In the genomic region with DNA sequence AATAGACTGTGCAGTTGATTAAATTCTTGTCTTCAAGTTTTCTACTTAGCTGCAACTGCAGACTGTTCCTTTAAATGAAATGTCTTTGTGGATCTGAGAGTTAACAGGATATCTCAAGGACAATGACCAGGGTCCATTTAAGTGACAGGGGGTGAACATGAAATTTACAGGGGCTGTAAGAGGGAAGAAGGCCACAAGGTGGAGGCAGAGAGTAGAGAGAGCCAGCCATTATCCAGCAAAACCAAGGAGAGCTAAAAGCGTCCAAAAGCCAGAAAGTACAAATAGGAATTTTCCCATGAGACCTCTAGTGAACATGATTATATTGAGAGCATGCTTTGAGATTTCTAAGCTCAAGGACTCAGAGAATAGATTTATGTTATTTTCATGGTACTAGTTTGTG, we compare ENCODE assay signal across 8 mouse cellular contexts.
DNase-seq lines count a peak whose midpoint lies in the region; ATAC-seq lines count a peak whose summit lies in the region.

No protein-coding gene starts in this region.

- no peak overlapping the region for H3K4me2 ChIP-seq in heart, embryonic 11.5 days
- no peak overlapping the region for H3K4me2 ChIP-seq in kidney, embryonic 16.5 days (replicated peaks; ENCODE audit: low read depth, low read length)
- no peak overlapping the region for H3K4me2 ChIP-seq in neural tube, embryonic 11.5 days (ENCODE audit: low read depth)

- peak; percentile 31 to 69 for DNase-seq in heart, postnatal 10 days
- peak; percentile 24 for DNase-seq in thymus, postnatal 0 days (ENCODE audit: low spot score)
- no peak for DNase-seq in thymus, postnatal 36 days
- DNase-seq in embryo, embryonic 11 days, result peak; percentile 73
- peak; percentile 68 for DNase-seq in neural tube, embryonic 11.5 days (ENCODE audit: low spot score)
- no peak for DNase-seq in gastrocnemius, postnatal 4 days (ENCODE audit: low spot score in 2 of 2)

- 13% methylated on average over 1 of the region's 1 CpGs for WGBS in heart, embryonic 11.5 days (ENCODE audit: insufficient replicate concordance)
- WGBS in kidney, embryonic 16.5 days, result 8% methylated on average over 1 of the region's 1 CpGs
- 8% methylated on average over 1 of the region's 1 CpGs for WGBS in neural tube, embryonic 11.5 days

- H3K9ac ChIP-seq in heart, embryonic 11.5 days (ENCODE audit: low read depth, low read length), result no peak overlapping the region
- no peak overlapping the region for H3K9ac ChIP-seq in kidney, embryonic 16.5 days (replicated peaks; ENCODE audit: low read length)
- no peak overlapping the region for H3K9ac ChIP-seq in neural tube, embryonic 11.5 days (ENCODE audit: low read length)

- no peak overlapping the region for H3K4me3 ChIP-seq in heart, embryonic 11.5 days (ENCODE audit: low read depth, low read length)
- H3K4me3 ChIP-seq in kidney, embryonic 16.5 days (ENCODE audit: low read length), result no peak overlapping the region
- no peak overlapping the region for H3K4me3 ChIP-seq in neural tube, embryonic 11.5 days (ENCODE audit: low read depth, low read length)

- H3K4me1 ChIP-seq in heart, embryonic 11.5 days (ENCODE audit: control insufficient read depth, insufficient read depth, low read length), result no peaks in the 10 kb centered on the region
- H3K4me1 ChIP-seq in kidney, embryonic 16.5 days (ENCODE audit: insufficient read depth, low read length), result no peaks in the 10 kb centered on the region
- H3K4me1 ChIP-seq in neural tube, embryonic 11.5 days (ENCODE audit: control insufficient read depth, insufficient read depth, low read length), result no peaks in the 10 kb centered on the region

- no peaks in the 10 kb centered on the region for H3K27me3 ChIP-seq in heart, embryonic 11.5 days (ENCODE audit: control insufficient read depth, insufficient read depth, low read length)
- no peaks in the 10 kb centered on the region for H3K27me3 ChIP-seq in kidney, embryonic 16.5 days (ENCODE audit: insufficient read depth, low read length)
- H3K27me3 ChIP-seq in neural tube, embryonic 11.5 days (ENCODE audit: control insufficient read depth, insufficient read depth, low read length), result no peaks in the 10 kb centered on the region

- H3K27ac ChIP-seq in heart, embryonic 11.5 days (ENCODE audit: low read depth, low read length), result no peak overlapping the region
- H3K27ac ChIP-seq in kidney, embryonic 16.5 days (ENCODE audit: low read length), result no peak overlapping the region
- H3K27ac ChIP-seq in neural tube, embryonic 11.5 days (ENCODE audit: low read depth, low read length), result no peak overlapping the region

- H3K36me3 ChIP-seq in heart, embryonic 11.5 days (ENCODE audit: control insufficient read depth, insufficient read depth, low read length), result no peaks in the 10 kb centered on the region
- H3K36me3 ChIP-seq in kidney, embryonic 16.5 days (ENCODE audit: insufficient read depth, low read length), result no peaks in the 10 kb centered on the region
- no peaks in the 10 kb centered on the region for H3K36me3 ChIP-seq in neural tube, embryonic 11.5 days (ENCODE audit: control insufficient read depth, insufficient read depth, low read length)

- no peaks in the 10 kb centered on the region for H3K9me3 ChIP-seq in heart, embryonic 11.5 days (replicated peaks; ENCODE audit: control insufficient read depth, low read length)
- no peaks in the 10 kb centered on the region for H3K9me3 ChIP-seq in kidney, embryonic 16.5 days (ENCODE audit: low read length)
- no peaks in the 10 kb centered on the region for H3K9me3 ChIP-seq in neural tube, embryonic 11.5 days (ENCODE audit: control insufficient read depth, low read length)

- no peak for ATAC-seq in heart, embryonic 11.5 days (replicated peaks; ENCODE audit: insufficient number of reproducible peaks, low FRiP score, low TSS enrichment)
- ATAC-seq in kidney, embryonic 16.5 days (ENCODE audit: low FRiP score, low TSS enrichment), result peak; percentile 65; the same call in 1 of the 2 replicates
- 0 out of 2 replicates have a peak, but pooled peaks have one; percentile 23 for ATAC-seq in neural tube, embryonic 11.5 days (ENCODE audit: insufficient read depth, low FRiP score, low TSS enrichment)

- intact Hi-C loops in heart, postnatal 10 days (cut with DNase I), result loop anchor here (5.0 kb wide), 1 partner anchor 666 kb away; no protein-coding TSS in a partner anchor

Comparison
In these comparisons a context has a peak if more than half of its experiments do, and no peak if none do; other contexts are left out.
1. DNase-seq: peak in heart, postnatal 10 days (2 of 2), thymus, postnatal 0 days (single experiment), embryo, embryonic 11 days (single experiment) and neural tube, embryonic 11.5 days (single experiment); none in thymus, postnatal 36 days (0 of 2) and gastrocnemius, postnatal 4 days (0 of 2).